Mouse (Mus musculus) common myeloid progenitor, adult 5-6 weeks (primary cell): ENCODE measurements around the gene St8sia4. TPM values are rescaled to one million over a fixed set of nuclear protein-coding genes. Genes with fewer than 3 reads are reported as not detected.
A peak's percentile ranks its signal among the peaks of the same experiment; 100 is the strongest.
"Not testable (repeated sequence)": the region's sequence is repeated elsewhere in the genome, so short reads cannot be mapped to it uniquely, and the experiment has no call there.

Source experiments
- ATAC-seq: replicated peaks from 2 replicates; pipeline ENCODE4 v1.8.0; 2016; ENCODE audit warnings: low read depth, mild to moderate bottlenecking, moderate TSS enrichment, inconsistent platforms; ENCODE audit not compliant: poor library complexity, severe bottlenecking
- total RNA-seq: library from RNA; stranded (forward); fragments of 200-1000, 187-1606 nt; gene quantifications from 2 replicates; pipeline ENCODE4 v1.2.3, GENCODE M21; 2017

The St8sia4 gene
- total RNA-seq, 1 experiment from 2014 or later: 93.3 TPM

DNA sequence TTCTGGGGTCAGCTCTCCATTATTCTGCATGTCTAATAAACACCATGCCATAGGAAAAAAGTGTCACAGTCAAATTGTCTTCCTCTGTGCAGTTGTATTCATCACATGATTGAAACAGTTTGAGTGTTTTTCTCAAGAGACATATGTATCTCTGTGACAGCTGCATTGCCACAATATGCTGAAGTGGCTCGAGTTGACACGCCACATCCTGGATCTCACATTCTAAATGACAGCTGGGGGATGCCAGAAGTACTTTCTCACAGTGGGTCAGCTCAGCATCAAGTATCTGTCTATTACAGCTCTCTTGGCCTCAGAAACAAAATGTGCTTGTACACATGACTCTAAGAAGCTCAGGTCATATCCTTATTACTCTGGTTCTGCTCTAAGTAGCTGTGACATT lies 61.9 kb downstream of the St8sia4 start:
- ATAC-seq: peak; percentile 83

DNA sequence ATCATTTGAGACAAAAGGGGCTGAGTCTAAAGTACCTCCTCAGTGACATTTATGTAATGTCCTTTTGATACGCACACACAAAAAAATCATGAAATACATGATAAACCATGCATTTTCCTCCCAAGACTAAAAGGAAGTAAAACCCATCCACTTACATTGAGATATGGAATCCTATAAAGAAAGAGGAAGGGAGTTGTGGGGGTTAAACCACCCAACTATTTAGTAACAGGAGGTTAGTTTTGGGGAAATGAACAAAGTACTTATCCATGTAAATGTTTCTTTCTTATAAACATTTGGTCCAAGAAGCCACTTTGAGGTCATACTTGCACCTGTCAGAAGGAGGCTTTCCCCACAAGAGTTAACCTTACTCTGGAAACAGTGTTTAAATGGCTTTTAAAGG lies 69.3 kb downstream of the St8sia4 start:
- ATAC-seq: peak; percentile 90

DNA sequence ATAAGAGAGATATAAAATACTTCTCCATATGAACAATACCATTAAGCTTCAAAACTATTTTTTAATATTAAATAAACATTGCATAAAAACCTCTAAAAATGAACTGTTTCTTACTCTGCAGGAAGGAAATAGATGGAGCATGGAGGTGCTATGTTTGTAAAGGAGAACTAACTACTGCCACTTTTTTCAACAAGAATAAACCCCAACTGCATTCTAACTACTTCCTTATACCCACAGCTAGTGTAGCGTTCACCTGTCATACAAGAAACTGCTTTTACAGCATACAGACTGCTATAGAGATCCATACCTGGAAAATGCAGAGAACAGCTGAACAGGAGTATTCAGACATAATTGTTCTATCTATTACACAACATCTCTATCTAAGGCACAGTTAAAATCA lies 70.5 kb downstream of the St8sia4 start:
- ATAC-seq: peak; percentile 56

- ATAC-seq: no peak
These were observed 76.3 kb downstream of the St8sia4 start for GRCm38 (mm10) chr1:95591101-95591500.

DNA sequence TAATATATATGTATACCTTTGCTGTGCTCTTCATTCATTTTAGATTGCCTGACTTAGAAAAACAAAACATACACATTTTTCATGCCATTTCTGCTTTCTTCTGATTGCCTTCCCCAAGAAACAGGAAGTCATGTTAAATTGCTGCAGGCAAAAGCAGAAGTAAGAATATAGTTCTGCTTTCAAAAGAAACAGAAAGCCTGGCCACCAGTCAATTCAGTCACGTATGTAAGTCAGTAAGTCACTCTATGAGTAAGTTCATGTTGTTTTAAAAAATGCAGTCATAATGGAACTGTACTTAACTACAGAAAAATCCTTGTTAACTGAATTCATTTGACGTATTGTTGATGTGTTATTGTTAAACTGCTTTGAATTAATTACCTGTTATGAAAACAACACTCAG lies 77.3 kb downstream of the St8sia4 start:
- peak; percentile 95 for ATAC-seq

GRCm38 (mm10) chr1:95589471-95589870 lies 77.9 kb downstream of the St8sia4 start:
- ATAC-seq: no peak

DNA sequence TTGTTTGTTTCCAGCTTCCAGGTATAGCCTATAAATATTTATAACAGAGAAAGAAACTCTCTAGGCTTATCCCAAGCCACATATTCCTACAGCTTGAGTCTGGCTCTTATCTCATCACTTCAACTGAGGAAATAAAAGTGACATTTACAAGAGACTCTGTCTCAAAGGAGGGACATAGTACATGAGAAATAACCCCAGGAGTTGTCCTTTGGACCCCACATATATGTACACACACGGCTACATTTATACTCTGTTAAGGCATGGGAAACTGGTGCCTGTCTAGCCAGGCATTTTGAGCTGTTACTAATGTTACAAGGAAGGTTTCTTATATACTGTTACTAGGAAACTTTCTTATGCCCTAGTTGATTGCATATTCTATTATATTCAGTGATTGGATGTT lies 84.1 kb downstream of the St8sia4 start:
- ATAC-seq: no peak

GRCm38 (mm10) chr1:95582264-95582663 lies 85.1 kb downstream of the St8sia4 start:
- no peak for ATAC-seq

DNA sequence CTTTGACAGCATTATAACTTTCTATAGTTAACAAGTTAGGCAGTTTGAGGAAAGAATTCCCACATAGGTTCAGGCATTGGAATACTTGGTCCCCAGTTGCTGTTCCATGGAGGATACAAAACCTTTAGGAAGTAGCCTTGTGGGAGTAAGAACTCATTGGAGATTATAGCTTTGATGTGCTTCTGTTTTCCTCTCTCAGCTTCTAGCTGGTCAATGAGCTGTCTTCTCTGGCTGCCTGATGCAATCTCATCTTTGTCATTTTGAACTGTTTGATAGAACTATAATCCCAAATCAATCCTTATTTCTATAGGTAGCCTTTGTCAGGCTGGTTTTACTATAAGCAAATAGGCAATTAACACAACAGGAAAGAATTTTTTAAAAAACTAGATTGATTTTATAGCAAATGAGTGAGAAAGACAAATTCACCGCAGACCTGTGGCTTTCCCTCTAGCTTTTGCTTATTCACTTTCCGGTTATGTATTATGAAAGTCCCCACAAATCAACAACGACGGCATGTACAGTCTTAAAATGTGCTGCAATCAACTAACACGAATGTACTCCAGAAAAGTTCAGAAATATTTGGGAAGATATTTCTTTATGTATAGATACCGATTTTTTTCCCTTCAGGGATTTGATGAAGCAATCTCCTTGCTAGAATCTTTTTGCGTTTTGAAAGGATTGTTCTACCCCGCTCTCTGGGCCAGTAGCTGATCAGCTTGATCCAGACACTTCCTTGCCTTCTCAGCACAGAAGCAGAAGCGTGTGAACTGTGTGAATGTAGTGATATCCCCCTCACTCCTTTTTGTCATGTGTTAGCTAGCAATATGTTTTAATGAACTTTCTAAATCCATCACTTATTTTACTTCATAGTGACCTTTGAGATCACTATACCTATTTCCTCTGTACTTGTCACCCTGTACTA lies 94.5 kb downstream of the St8sia4 start:
- ATAC-seq: peak; percentile 92

DNA sequence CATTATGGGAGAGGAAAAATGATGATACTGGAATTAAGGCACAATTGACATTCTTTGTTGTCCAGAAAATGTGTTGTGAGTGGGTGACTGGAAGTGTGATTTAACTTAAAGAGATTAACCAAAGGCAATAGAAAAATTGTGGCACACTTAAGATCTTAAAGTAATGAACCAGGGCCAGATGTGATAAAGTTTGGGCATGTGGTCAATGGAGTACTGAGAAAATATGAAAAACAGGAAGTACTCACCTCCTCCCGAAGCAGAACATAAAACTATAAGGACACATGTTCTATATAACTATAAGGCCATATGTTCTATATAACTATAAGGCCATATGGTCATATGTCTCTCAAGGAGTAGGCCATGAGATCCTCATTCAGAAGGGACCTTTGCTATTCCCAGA lies 96.3 kb downstream of the St8sia4 start:
- ATAC-seq: peak; percentile 43

GRCm38 (mm10) chr1:95554556-95554955 lies 112.8 kb downstream of the St8sia4 start:
- ATAC-seq: not testable (repeated sequence)

- ATAC-seq: no peak
These were observed 125.9 kb downstream of the St8sia4 start for GRCm38 (mm10) chr1:95541460-95541859.
